Mouse (Mus musculus) heart, adult 9 months (tissue): ENCODE data around the gene Rab7.
A peak's percentile ranks its signal among the peaks of the same experiment; 100 is the strongest.

Experiments
- DNase-seq, 2 experiments: peaks; one replicate each; pipeline ENCODE4 v3.0.0; 2022; ENCODE audit warnings: low spot score in 2 of 2

The Rab7 gene

DNA sequence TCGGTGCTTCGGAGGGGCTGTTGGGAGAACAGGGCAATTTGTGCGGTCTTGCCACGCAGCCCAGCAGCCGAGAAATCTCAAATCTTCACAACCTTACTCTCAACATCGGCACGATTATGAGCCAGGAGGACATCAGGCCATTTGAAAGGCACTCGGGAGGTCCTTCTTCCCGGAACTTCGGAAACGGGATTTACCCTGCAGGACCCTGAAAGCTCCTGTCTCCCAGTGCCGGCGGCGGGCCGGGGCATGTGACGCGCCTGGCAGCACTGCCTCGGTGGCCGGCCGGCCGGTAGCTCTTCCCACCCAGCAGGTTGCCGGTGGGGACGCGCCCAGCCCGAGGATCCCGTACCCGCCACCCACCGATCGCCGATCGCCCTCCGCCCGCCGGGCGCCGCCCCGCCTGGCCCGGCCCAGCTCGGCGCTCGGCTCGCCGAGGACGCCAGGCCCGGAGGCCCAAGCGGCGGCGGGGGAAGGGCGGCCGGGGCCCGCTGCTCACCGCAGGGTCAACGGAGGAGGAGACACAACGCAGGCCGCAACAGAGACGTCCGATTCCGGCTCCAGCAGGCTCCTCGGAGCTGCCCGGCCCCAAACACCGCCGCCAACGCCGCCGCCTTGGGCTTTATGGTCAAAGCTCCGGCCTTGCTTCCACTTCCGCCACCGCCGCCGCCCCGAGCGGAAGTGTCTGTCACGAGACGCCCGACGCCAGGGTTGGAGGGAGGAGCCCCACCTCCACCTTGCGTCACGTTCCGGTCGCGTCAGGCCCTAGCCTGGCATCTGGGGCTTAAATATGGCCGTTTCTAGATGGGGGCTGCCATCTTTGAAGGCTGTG lies at the start of gene Rab7:
Rab7 (minus strand) TSS at position 694 of the 829 bp plus-strand sequence.
- peak; percentile 96 for DNase-seq

DNA sequence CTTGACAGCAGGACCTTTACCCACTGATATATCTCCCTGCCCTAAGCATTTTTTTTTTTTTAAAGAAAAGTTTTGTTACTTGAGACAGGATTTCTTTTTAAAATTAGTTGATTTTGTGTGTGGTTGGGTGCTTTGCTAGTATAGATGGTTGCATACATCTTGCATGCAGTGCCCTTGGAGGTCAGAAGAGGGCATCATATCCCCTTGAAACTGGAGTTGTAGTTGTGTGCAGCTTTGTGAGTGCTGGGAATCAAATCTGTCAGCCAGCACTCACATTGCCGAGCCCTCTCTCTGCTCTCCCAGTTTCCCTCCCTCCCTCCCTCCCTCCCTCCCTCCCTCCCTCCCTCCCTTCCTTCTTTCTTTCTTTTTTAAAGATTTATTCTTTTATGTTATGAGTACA lies 43.9 kb upstream of the Rab7 start:
- DNase-seq: no peak

DNA sequence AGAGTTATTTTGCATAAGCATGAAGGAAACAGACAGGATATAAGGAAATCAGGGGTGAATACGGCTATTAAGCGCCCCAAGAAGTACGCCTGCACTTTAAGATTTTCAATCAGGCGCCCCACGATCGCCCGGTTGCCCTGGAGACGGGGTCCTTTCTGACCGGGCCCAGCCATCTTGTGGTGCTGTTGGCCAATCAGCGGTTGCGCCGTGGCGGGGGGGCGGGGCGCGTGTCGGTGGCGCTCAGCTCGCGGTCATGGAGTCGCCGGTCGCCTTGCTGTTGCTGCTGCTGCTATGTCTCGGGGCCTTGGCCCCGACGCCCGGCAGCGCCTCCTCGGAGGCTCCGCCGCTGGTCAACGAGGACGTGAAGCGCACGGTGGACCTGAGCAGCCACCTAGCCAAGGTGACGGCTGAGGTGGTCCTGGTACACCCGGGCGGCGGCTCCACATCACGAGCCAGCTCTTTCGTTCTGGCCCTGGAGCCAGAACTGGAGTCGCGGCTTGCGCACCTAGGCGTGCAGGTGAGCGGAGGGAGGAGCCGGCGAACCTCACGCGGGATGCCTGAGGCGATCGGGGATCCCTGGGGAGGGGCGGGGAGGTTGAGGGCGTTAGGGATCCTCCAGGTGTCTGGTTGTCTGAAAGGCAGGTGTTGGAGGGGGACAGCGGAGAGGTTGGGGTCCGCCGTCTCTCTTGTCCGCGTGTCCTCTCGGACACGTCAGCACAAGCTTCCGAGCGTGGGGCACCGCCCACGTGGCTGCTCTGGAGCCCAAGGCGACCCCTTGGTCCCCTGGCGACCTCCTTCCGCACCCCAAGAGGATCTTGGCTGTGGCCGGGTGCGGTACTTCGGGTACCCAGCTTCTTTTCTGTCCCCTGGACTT lies 39.4 kb upstream of the Rab7 start, which contains the start of gene Rpn1:
Rpn1 (plus strand) TSS at position 205 of the 874 bp plus-strand sequence.
- DNase-seq: peak; percentile 95 to 96

DNA sequence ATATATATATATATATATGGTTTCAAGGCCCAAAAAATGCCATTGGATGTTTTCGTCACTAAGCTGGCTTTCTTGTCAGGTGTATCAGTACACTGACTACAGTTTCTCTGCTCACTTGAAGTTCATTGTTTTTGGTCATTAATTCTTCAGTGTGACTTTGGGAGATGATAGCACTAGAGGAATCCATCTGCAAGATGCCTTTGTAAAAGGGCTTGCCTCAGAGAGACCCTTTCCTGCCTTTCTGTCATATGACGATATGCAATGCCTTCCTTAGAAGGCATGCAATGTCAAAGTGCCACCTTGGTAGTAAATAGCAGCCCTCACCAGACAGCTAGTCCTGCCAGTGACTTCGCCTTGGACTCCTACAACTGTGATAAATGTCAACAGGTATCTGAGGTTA lies 38.6 kb upstream of the Rab7 start:
- no peak for DNase-seq

DNA sequence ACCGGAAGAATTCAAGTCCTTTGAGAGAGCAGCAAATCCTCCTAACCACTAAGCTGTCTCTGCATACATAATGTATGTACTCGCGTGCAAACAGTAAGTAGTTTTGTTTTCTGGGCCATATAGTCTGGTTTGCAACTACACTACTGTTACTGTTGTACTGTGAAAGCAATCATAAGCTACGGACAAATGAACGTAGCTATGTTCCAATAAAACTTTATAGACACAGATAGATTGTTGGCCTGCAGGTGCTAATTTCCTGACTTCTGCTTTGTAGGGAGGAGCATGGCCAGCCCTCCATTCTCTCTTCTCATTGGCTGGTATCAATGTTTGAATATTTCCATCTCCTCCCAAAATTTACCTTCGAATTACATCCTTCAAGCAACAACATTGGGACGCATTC lies 38.0 kb upstream of the Rab7 start:
- DNase-seq: no peak

DNA sequence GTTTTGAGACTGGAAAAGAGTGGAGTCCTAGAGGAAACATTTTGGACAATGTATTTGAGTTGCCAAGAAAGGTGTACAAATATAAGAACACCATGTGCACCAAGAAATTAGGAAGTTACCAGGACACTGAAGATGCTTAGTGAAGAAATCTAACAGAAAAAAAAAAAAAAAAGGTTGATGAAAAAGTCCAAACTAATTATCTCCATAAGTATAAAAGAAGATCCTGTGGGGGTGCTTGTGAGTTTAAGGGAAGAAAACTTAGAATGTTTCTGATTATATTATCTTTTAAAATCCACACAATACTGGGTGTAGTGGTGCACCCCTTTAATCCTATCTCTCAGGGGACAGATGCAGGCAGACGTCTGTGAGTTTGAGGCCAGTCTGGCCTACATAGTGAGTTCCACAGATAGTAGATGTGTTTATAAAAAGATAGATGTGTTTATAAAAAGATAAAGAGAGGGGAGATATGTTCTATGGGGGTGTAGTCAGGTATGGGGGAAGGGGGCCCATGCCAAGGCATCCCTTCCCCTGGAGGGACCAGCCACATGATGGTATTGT lies 31.0 kb upstream of the Rab7 start:
- DNase-seq: no peak

DNA sequence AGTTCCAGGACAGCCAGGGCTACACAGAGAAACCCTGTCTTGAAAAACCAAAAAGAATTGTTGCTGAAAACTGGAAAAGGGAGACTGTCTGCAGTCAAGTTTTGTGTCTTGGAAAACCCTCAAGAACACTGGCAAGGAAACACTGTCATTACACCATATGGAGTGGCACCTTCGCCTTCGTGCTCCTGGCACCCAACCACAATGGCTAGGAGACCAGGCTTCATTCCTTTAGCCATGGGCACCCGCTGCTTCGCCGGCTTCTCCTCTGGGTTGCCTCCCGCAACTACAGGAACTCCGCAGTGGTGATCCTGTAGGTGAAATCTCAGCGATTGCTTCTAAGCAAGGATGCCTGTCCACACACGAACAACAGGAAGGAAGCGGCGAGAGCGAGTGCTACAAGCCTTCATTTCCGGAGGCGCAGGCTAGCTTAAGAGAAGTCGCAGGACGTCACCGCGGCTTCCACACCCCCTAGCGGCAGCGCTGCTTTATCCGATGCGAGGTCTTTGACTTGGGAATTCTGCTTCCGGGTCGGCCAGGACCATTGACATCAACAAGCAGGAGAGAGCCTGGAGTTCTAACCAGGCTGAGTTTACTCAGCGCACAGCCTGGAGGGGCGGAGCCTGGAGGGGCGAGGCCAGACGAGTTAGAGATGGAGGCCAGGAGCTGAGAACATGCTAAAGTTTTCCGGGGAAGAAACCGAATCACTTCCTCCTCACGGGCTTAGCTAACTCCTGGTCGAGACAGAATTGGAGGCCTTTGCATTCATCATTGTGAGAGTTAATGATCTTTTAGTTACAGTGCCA lies 29.9 kb upstream of the Rab7 start:
- peak; percentile 95 to 97 for DNase-seq

DNA sequence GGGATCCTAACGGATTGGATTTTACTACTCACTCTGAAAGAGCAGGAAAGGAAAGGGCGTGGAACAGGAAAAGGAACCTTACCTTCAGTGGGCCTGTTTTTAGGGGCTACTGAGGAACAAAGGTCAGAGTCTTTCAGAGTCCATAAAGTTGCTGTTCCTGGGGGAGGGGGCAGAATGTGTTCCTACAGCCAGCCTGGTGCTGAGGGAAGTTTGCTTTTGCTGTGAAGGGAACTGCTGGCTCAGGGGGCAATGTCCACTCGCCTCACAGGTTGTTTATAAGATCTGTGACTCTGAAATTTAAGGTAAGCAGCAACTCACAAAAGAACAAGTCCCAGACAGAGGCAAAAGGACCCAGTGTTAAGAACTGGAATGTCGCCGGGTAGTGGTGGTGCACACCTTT lies 26.1 kb upstream of the Rab7 start:
- DNase-seq: no peak

DNA sequence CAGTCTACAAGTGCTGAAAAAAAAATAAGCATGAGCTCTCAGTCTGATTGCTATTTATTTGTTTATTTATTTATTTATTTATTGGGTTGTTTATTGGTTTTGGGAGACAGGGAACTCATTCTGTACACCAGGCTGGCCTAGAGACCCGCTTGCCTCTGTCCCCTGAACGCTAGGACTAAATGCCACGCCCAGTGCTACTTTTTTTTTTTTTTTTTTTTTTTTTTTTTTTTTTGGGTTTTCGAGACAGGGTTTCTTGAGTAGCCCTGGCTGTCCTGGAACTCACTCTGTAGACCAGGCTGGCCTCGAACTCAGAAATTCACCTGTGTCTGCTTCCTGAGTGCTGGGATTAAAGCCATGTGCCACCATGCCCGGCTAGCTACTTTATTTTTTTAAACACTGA lies 25.4 kb upstream of the Rab7 start:
- DNase-seq: no peak

DNA sequence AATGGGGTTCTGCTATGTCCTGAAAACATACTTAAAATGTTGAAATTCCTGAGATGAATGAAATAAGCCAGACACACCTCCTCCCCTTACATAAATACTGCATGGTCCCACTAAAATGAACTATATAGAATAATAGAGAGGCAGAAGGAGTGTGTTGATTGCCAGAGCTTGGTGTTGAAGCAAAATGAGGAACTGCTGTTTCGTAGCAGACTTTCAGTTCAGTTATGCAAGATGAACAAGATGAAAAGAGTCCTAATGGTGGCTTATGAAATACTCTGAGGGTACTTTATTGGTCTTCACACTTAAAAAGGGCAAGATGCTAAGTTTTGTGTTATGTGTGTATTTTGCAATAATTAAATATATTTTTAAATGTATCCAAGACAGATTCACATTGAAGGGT lies 23.7 kb upstream of the Rab7 start:
- DNase-seq: no peak

DNA sequence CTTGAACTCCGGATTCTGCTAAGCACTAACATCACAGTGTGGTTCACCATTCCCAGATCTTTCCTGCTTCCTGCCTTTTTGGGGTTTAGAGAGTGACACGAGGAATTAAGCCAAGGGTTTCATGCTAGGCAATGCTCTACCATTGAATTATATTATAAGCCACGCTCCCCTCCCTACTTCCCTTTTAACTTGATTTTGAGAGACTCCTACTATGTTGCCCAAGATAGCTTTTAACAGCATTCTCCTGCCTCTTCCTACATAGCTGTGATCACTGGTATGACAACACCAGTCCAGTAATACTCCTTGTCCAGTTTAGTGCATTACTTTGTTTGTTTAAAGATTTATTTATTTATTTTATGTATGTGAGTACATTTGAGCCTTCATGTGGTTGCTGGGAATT lies 22.7 kb upstream of the Rab7 start:
- DNase-seq: no peak

DNA sequence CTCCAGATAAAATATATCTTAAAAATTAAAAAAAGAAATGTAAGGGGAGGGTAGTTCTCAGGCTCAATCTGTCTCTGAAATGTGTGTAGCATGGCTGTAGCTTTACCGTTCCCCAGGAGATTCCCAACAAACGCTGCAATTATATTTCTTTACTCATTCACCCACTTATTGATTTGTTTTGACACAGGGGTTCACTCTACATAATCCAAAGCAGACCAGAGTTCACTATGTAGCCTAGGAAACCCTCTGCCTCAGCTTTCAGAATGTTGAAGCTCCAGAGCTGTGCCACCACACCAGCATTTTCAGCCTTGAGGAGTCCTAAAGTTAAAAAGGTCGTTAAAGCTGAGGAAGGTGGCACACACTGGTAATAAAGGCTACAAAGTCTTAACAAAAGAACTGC lies 20.9 kb upstream of the Rab7 start:
- no peak for DNase-seq

DNA sequence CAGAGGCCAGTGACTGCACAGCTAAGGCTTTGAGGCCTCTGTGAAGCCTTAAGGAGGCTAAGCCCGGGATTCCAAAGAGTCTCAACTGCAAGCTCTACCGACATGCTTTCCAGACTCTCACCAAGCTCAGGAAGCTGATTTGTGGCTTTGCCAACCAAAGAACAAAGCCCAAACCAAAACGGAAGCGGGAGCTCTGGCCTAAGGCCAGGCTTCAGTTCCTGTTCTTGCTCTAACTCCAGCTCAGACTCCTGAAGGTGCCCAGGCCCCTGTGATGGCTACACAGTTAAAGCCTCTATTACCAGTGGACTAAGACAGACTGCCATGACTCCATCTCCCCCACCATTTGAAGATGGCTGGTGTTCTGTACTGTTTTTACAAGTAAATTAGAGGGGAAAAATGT lies 20.0 kb upstream of the Rab7 start:
- peak; percentile 76 to 79 for DNase-seq

DNA sequence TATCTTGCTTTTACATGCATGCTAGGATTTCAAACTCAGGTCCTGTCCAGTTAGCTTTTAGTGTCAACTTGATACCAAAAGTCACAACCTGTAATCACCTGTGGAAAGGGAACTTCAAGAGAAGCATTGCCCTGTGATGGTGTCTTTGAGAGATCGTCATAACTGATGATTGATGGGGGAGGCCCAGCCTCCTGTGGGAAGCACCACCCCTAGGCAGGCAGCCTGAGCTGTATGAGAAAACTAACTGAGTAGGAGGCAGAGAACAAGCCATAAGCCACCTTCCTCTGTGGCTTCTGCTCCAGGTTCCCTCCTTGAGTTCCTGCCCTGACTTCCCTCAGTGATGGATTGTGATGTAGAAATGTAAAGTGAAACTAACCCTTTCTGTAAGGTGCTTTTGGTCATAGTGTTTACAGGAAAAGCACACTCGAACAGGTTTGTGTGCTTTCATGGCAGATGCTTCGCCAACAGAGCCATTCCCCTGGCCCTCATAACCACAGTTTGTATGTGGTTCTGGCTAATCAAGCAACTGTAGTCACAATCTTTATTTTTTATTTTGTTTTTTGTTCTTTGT lies 19.1 kb upstream of the Rab7 start:
- DNase-seq: no peak

DNA sequence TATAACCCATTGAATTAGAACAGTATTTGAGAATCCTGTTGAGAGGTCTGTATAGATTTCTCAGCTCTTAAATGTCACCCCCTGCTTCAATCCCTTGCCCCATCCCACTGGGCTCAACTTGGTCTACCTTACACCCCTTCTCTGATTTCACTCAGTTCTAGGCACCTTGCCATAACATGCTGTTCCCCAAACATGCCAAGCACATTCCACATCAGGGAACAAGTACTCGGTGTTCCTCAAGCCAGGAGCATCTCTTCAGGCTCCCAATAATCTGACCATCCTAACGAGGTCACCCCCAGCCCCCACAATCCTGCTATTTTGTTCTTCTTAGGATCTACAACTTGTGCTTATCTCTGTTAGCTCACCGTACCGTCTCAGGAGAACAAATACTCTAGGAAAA lies 17.3 kb upstream of the Rab7 start:
- DNase-seq: no peak

DNA sequence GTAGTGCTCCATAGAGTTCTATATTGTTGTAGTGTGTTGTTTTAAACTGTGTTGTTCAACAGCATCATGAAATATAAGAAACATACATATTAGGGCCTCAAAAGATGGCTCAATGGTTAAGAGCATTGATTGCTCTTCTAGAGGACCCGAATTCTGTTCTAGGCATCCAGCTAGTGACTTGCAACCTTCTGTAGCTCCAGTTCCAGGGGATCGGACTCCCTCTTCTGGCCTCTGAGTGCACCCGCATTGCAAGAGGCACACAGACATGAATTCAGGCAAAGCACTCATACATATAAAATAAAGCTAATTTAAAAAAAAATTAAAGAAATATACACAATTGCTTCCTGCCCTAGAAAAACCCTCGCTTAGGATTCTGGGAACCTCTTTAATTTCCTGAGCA lies 16.3 kb upstream of the Rab7 start:
- no peak for DNase-seq

DNA sequence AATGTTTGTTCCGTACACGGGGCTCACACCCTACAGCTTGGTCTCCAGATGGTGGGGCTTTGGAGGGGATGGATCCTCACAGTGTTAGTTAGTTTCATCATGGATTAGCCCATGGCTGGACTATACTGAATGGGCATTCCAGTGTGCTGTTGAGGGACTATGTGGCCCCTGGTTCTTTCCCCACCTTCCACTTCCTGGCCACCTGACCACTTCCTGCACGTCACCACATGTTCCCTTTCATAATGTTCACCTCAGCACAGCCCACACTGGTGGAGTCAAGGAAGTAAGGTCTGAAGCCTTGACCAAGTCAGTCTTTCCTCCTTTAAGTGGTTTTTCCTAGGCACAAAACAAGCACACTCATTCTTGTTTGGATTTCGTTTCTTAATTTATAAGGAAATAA lies 15.5 kb upstream of the Rab7 start:
- DNase-seq: no peak

DNA sequence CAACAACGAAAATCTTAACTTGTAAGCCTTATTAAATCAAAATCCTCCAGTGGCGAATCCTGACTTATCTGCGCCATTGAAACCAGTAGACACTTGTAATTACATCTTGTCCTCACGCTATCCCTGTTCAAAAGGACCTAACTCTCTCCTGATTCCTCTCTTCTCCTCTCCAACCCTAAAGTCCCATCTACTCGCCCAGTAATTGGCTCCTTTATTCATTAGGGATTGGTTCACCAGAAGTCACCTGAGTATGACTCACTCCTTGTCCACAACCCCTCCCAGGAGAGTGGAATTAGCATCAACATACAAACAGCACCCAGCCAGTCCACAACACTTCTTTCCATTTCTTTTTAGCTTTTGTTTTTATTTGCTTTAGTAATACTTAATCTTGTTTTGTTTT lies 14.8 kb upstream of the Rab7 start:
- no peak for DNase-seq

DNA sequence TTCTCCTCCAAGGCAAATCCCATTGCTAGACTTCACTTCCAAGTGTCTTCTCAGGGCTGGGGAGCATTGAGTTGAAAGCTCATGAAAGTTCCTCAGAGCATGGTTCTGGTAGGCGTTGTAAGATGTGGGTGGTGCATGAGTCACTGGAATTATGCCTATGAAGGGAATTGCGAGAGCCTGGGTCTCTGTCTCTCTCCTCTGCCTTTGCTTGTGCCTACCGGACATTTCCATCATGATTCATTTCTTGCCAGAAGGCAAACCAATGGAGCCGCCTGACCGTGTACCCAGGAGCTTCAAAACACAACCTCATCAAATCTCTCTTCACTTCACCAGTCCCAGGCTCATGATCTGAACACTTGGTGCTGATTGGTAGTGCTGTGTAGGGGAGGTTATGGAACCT lies 11.8 kb upstream of the Rab7 start:
- DNase-seq: no peak

DNA sequence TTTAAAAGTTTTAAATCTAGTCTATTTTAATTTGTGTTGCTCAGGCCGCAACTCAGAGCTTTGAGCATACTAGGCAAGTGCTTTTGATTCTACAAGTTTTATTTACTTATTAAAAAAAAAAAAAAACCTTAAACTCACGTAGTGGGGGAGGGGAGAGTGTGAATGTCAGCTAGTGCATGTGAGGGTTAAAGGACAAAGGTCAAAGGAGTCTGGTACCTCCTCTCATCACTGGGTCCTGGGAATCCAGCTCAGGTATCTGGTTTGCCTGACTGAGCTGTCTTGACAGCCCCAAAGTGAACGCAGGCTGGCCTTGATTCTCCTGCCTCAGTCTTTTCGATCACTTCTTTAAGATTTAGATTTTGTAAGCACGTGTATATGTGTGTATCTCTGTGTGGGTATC lies 10.6 kb upstream of the Rab7 start:
- DNase-seq: no peak

DNA sequence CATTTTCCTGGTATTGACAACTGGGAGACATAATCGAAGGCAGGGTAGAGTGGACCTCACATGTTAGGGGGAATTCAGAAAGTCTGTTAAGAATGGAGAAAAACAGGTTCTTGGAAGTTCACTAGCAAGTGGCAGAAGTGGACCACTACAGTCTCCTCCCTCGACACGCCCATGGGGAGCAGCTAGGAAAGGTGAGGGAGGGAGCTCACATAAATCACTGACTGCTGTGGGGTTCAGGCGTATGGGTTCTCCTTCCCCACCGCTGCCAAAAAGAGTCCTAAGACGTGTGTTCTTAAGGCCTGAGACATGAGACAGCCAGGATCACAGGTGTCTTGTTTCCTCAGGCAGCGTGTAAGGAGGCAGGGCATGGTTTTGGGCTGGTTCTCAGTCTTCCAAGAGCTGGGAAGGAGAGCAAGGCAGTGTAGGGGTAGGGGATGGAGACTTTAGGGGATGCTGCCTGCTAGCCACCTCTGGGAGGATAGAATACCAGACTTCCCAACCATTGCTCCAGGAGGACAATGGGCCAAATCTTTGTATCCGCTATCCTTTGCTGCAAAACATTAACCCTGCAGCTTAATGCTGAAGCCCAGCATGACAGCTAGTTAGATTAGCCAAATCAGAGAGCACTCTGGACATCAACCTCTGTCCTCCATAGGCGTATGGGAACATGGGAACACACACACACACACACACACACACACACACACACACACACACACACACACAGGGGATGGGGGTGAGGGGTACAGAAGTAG lies 9.2 kb upstream of the Rab7 start:
- no peak for DNase-seq
